Mouse (Mus musculus) brain, embryonic 14.5 days (tissue): ENCODE results near the gene Ogfod1. TPM values are rescaled to one million over a fixed set of nuclear protein-coding genes. Genes with fewer than 3 reads are reported as not detected.
A peak's percentile ranks its signal among the peaks of the same experiment; 100 is the strongest.

Experiments used
- DNase-seq: peaks from one replicate; pipeline ENCODE4 v3.0.0-alpha.2; 2011; ENCODE audit warnings: low read depth
- CTCF ChIP-seq: fragments of 200-500 bp; IDR thresholded peaks from 2 replicates; pipeline ENCODE4 v1.5.1; 2012; ENCODE audit warnings: inconsistent platforms, mild to moderate bottlenecking, moderate library complexity, borderline replicate concordance; ENCODE audit not compliant: insufficient read depth, insufficient read length; ENCODE audit errors: extremely low read depth
- POLR2A ChIP-seq: fragments of 200-500 bp; IDR thresholded peaks from 2 replicates; pipeline ENCODE4 v1.6.1; 2012; ENCODE audit warnings: mild to moderate bottlenecking, inconsistent platforms, borderline replicate concordance; ENCODE audit not compliant: poor library complexity, insufficient read depth, insufficient read length, severe bottlenecking; ENCODE audit errors: extremely low read depth
- polyA plus RNA-seq: library from polyadenylated mRNA; depleted of rRNA; stranded (reverse); fragments of >200 nt; gene quantifications from 2 replicates; pipeline ENCODE4 v1.2.3, GENCODE M21; 2012; rRNA removed

Gene Ogfod1
- polyA plus RNA-seq = 13.4 and 13.5 TPM in 2 replicates

- DNase-seq = peak; percentile 99
- no peak for TF ChIP-seq POLR2A
- TF ChIP-seq CTCF = no peak
Observed at GRCm38 (mm10) chr8:94036944-94037524, at the start of gene Ogfod1, which contains the start of gene Nudt21. TSS of gene Ogfod1 (plus strand) at chr8:94037198. TSS of gene Nudt21 (minus strand) at chr8:94037031.

- DNase-seq = no peak
- no peak for TF ChIP-seq POLR2A
- TF ChIP-seq CTCF = no peak
Observed at GRCm38 (mm10) chr8:93989739-93990138, 47.3 kb upstream of the Ogfod1 start.

GRCm38 (mm10) chr8:93998961-93999360 lies 38.0 kb upstream of the Ogfod1 start:
- DNase-seq = no peak
- TF ChIP-seq CTCF (no peak), POLR2A (no peak)

- DNase-seq = no peak
Observed at GRCm38 (mm10) chr8:94004139-94004538, 32.9 kb upstream of the Ogfod1 start.

GRCm38 (mm10) chr8:94009243-94009845 lies 27.7 kb upstream of the Ogfod1 start:
- TF ChIP-seq CTCF (no peak), POLR2A (no peak)
- DNase-seq = no peak

More at GRCm38 (mm10) chr8:94004139-94004538, 32.9 kb upstream of the Ogfod1 start:
- no peak for TF ChIP-seq POLR2A
- TF ChIP-seq CTCF = no peak

- no peak for TF ChIP-seq POLR2A
- TF ChIP-seq CTCF = no peak
- no peak for DNase-seq
Observed at GRCm38 (mm10) chr8:94010101-94010705, 26.8 kb upstream of the Ogfod1 start.

- peak; percentile 52 for DNase-seq
- no peak for TF ChIP-seq POLR2A
- TF ChIP-seq CTCF = no peak
Observed at GRCm38 (mm10) chr8:94011076-94012012, 25.7 kb upstream of the Ogfod1 start.

GRCm38 (mm10) chr8:94012013-94012951 lies 24.7 kb upstream of the Ogfod1 start, which contains the start of gene Amfr:
TSS of gene Amfr (minus strand) at chr8:94012842.
- TF ChIP-seq POLR2A (peak; percentile 69), CTCF (peak; percentile 23; the same call in 1 of the 2 replicates)

GRCm38 (mm10) chr8:94013026-94013612 lies 23.9 kb upstream of the Ogfod1 start:
- DNase-seq = no peak
- TF ChIP-seq POLR2A (no peak), CTCF (no peak)

More at GRCm38 (mm10) chr8:94012013-94012951, 24.7 kb upstream of the Ogfod1 start, which contains the start of gene Amfr:
- peak; percentile 84 for DNase-seq

- TF ChIP-seq POLR2A = no peak
- no peak for TF ChIP-seq CTCF
- DNase-seq = no peak
Observed at GRCm38 (mm10) chr8:94023916-94024315, 13.1 kb upstream of the Ogfod1 start.

- TF ChIP-seq CTCF = no peak
- no peak for TF ChIP-seq POLR2A
Observed at GRCm38 (mm10) chr8:94029701-94030100, 7.3 kb upstream of the Ogfod1 start.

More at GRCm38 (mm10) chr8:94029701-94030100, 7.3 kb upstream of the Ogfod1 start:
- no peak for DNase-seq
